Mouse (Mus musculus): ENCODE measurements around the gene Thbs4.

GRCm38 (mm10) chr13:92712619-92713018, 82.0 kb downstream of the Thbs4 start:
- TF ChIP-seq GATA1 (IDR thresholded peaks at IDR 0.05; ENCODE audit: borderline replicate concordance, low read length) = no peak
- no peak for TF ChIP-seq FLI1 (IDR thresholded peaks at IDR 0.05; ENCODE audit: low read length)
